Mouse (Mus musculus) embryo, embryonic 11.5 days (tissue): ENCODE measurements around the gene Chpf2.
A peak's percentile ranks its signal among the peaks of the same experiment; 100 is the strongest.

Experiments
- DNase-seq: peaks from one replicate; pipeline ENCODE4 v3.0.0-alpha.2; 2012; ENCODE audit warnings: low read depth, low spot score

Chpf2 gene

DNA sequence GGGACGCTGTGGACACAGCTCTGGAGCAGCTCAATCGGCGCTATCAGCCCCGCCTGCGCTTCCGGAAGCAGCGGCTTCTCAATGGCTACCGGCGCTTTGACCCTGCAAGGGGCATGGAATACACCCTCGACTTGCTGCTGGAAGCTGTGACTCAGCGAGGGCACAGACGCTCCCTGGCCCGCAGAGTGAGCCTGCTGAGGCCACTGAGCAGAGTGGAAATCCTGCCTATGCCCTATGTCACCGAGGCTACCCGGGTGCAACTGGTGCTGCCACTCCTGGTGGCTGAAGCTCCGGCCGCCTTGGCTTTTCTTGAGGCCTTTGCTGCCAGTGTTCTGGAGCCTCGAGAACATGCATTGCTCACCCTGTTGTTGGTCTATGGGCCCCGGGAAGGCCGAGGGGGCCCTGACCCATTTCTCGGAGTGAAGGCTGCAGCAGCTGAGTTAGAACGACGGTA lies 4.8 kb downstream of the Chpf2 start:
- no peak for DNase-seq

DNA sequence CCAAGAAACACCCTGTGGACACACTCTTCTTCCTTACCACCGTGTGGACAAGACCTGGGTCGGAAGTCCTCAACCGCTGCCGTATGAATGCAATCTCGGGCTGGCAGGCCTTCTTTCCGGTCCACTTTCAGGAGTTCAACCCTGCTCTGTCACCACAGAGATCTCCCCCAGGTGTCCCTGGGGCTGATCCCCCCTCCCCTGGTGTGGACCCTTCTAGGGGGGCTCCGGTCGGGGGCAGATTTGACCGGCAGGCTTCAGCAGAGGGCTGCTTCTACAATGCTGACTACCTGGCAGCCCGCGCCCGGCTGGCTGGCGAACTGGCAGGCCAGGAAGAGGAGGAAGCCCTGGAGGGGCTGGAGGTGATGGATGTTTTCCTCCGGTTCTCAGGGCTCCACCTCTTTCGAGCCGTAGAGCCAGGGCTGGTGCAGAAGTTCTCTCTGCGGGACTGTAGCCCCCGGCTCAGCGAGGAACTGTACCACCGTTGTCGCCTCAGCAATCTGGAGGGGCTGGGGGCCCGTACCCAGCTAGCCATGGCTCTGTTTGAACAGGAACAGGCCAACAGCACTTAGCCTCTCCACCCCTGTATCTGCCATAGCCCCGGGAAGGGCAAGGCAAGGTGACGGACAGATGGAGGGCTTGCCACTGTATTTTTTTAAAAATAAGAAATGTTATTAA lies 5.4 kb downstream of the Chpf2 start:
- no peak for DNase-seq

DNA sequence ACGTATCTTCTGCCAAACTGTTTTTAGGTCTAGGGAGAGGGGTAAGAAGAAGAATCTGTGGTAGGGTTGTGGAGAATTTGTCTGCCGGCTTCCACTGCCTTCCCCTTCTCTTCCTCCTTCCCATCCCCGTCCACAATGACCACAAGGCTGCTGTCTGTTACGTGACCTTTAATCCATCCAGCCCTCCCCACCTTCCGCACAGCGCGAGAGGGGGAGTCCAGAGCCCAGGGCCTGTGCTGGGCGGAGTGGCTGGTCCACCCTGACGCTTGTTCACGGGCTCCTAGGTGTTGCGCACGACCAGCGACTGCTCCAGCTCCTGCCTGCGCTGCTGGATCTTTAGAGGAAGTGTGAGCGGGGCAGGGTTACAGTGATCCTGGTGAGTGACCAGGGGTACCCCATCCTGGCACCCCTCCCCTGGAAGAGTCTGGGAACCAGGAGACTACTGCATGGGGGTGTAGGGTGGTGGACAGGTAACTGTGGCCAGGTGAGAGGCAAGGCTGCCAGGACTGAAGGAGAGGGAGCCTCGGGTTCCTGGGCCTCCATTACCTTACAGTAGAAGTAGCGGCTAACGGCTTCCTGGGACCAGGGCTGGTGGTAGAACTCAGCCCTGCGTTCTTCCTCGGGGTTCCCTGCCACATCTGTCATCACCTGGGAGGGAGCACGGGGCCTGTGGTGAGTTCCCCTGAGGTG lies 6.1 kb downstream of the Chpf2 start:
- DNase-seq: no peak

DNA sequence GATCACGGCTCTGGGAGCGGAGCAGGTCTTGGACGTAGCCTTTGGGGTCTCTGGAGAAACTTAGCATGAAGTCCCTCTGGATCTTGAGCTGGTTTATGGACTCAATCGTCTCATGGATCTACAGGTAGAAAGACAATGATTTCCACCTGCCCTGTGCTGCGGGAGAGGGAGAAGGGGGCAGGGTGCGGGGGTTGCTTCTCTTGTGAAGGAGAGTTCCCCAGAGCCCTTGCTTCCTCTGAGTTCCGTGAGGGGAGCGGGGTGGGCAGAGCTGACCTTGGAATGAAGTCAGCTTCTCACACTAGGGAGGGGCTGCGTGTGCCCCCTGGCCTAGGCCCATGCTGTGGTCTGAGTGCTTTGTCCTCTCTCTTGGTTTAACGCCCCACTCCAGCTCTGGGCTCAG lies 6.7 kb downstream of the Chpf2 start:
- no peak for DNase-seq

DNA sequence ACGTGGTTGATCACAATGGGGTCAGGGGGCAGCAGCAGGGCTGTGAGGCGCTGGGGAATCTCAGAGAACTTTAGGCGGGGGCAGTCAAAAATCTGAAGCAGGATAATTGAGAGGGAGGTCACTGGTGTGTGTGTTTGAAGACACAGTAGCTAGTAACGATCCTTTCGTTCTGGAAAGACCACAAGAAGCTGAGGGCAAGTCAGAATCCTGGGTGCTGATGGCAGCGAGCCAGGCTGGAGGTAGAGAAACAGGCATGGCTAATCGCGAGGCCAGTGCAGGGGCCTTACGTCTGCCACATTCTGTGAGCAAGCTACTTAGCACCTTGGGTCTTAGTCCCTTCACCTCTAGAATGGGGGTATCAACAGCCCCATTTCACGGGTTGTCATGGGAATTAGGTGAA lies 7.4 kb downstream of the Chpf2 start:
- DNase-seq: no peak

DNA sequence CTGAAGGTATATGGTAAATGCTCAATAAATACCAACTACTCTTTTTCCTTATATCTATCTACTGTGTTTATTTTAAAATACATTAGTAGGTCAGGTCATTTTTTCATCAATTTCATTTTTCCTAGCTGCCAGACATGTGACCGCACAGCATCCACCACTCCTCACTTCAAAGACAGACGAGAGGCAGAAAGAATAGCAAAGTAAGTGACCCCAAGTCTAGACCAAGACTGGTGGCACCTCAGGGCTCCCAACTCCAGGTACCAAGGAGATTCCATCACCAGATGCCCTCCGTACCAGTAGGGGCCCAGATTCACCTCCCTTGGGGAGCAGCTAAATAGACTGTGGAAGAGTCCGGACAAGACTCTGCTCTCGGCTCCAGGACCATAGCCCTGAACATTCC lies 7.8 kb downstream of the Chpf2 start:
- DNase-seq: no peak

DNA sequence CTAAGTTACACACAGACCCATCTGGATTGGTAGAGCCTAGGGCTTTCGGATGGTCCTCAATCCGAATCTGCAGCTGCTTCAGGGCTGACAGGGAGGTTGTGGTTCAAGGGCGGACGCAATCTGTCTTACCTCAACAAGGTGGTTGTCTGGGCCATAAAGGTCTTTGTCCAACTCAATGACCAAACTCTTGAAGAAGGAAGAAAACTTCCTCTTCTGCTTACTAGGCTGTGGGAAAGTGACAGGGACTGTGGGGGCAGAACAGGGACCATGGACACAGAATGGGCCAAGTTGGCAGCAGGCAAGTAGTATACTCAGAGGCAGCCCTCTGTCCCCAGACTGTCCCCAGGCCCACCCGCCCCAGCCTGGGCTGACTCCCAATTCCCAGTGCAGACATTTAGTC lies 8.7 kb downstream of the Chpf2 start:
- DNase-seq: no peak

DNA sequence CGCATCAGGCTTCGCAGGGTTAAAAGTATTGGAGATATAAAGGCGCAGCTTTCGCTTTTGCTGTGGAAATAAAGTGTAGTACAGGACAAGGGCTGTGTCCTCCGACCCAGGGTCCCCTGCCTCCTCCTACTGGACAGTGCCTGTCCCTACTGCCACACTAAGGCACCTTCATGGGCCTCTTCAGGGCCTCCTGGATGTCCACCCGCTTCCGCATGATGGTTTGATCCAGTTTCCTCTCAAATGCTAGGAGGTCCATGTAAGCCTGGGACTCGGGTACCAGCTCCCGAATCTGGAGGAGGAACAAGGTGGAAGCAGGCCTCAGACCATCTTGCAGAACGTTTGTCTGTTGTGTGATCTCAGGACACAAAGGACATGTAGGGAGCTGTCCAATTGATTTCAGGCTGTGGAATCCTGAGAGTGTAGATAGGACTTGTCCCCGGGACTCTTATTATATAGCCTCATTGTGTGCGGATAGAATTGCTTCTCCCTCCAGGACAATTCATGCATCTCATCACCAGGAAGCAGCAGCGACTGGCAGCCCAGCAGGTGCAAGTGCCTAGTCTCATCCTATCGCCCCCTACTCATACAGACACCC lies 9.3 kb downstream of the Chpf2 start:
- DNase-seq: no peak

DNA sequence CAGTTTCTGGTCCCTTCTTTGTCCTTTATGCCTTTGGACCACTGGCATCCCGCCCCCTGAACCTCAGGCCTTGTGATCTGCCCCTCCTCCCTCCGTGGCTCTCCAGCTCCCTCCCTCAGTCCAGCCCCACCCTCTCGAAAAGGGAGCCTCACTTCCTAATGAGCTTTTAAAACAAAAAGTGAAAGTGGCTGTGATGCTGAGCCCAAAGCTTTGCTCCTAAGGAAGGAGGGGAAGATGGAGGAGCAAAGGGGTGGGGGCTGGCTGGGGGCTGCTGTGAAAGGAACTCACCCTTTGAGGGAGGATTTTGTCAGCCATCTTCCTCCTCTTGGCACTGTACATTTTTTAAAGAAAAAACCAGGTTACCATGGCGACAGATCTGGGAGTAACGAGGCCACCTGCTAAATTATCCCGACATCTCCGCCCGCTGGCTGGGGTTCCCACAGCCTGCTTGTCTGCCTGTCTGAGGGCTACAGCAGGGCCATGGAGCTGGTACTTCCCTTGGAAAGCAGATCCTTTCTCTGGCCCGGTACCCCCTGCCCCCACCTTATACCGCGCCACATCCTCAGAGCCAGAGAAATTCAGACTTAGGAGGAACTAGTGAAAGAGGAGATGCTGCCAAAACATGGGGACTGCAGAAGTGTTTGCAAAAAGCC lies 10.1 kb downstream of the Chpf2 start:
- no peak for DNase-seq

DNA sequence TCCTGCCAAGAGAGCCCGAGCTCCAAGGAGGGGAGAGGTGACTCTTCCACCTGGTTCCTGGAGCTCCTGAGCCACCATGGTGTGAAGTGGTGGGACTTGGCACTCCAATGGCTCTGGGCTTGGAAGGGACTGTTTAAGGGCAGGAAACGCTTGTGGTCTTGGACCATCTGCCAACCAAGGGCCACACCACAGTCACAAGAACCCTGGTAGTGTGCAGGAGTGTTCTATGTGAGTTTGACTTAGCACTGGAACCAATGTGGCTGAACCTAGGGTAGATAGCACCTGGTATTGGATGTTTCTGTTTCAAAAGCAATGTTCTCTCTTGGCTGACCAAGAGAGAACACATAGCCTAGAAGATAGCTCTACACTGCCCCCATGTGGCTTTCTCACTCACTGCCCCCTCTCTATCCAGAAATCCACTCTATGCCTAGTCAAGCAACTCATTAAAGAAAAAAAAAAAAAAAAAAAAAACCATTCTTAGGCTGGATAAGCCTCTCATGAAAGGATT lies 10.7 kb downstream of the Chpf2 start:
- DNase-seq: peak; percentile 67

DNA sequence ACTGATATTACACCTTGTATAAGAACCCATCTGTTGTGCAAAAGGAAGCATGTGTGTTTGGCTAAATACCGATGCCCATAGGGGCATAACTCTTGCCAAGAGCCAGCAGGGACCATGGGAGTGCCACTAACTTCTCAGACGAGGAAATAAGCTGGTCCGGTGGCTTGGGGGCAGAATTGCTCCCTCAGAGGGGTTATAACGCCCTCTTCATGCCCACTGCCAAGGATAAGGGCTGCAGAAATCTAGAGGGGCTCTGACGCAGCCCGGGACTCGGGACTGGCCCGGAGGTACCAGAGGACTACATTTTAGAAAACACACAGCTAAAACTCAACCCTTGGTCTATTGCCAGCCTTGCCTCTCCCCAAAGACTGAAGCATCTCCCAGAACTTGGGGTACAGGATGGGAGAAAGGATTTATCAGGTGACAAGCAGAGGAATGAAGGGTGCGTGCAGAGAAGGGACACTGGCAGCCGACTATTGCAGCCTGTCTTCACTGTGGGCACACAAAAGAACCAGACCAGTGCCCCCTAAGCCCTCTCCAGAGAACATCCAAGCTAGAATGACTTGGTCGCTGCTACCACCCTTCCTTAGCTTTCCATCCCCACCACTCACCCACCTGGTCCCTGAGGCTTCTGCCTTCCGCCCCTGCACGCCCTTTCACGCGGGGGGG lies 11.5 kb downstream of the Chpf2 start:
- no peak for DNase-seq

DNA sequence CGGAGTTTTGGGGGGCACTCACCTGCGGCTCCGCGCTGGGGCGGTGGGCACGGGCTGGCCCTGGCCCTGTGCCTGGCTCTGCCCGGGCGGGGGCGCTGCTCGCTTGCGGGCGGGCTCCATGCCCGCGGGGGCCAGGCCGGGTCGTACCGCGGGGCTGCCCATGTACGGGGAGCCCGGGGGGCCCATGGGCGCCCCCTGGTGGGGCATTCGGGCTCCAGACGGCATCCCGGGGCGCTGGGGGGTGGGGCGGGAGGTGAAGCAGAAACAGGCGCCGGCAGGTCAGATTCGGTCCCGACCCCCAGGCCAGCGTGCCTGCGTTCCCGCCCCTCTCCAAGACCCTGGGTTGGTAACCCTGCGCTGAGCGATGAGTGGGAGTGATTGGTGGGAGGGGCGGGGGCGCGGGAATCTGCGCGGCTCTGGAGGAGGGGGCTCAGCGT lies 12.0 kb downstream of the Chpf2 start:
- DNase-seq: no peak

DNA sequence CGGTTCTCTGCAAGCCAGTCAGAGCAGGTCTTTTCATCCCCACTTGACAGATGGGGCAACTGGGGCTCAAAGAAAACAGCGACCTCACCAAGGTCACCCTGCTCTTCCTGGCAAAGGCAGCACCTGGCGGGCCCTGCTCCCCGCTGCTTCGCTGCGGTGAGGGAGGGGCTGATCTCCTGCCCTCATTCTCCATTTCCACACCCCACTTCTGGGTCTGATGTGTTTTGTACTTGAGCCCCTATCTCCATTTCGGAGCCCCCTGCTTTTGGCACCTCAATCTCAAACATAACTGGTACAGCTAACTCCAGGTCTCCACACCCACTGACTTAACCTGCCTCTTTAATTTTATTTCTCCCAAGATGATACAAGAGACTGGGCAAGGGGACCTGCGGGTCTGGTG lies 12.6 kb downstream of the Chpf2 start:
- no peak for DNase-seq

DNA sequence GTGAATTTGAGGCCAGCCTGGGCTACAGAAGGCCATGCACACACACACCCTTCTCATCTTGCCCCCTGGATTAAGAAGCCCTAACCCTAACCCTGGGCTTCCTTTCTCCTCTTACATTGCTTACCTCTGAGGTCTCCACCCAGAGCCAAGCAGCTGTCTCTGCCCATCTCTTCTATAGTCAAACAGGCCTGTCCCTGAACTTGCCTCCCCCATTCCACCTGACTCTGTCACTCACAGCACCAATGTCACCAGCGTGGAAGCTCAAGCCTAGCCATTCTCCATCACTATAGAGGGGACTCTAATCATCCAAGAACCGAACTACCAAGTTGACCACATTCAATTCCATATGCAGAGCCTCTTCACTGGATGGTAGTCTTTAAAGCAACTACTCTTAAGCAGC lies 13.7 kb downstream of the Chpf2 start:
- no peak for DNase-seq

DNA sequence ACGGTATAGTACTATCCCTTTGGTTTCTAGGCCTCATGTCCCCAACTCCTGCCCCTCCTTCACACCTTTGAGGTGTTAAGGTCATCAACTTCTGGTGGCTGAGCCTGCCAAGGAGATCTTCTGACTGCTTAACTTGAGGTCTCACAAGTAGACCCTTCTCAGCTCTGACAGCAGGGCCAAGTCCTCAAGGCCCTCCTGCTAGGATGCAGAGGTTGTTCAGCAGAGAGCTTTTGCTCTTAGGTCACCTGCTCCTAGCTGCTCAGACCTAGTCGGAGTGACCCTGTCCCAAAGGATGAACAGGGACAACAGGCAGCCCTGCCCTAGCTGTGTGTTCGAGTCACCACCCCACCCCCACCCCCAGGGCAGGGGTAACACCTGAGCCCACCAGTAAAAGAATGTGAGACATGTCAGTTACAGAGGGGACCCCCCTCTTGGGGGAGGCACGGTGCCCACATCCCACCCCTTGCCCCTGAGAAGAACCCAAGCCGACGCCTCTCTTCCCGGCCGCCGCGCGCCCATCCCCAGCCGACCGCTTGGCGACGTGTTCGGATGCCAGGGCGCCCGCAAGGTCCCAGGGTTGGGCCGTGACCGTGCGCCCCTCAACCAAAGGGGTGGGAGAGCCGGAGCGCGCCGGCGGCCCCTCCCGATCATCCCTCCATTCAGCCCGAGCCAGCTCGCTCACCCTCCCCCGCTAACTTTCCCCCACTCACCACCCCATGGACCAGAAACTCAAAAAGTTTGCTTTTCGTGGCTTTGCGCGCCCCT lies 14.7 kb downstream of the Chpf2 start:
- no peak for DNase-seq

DNA sequence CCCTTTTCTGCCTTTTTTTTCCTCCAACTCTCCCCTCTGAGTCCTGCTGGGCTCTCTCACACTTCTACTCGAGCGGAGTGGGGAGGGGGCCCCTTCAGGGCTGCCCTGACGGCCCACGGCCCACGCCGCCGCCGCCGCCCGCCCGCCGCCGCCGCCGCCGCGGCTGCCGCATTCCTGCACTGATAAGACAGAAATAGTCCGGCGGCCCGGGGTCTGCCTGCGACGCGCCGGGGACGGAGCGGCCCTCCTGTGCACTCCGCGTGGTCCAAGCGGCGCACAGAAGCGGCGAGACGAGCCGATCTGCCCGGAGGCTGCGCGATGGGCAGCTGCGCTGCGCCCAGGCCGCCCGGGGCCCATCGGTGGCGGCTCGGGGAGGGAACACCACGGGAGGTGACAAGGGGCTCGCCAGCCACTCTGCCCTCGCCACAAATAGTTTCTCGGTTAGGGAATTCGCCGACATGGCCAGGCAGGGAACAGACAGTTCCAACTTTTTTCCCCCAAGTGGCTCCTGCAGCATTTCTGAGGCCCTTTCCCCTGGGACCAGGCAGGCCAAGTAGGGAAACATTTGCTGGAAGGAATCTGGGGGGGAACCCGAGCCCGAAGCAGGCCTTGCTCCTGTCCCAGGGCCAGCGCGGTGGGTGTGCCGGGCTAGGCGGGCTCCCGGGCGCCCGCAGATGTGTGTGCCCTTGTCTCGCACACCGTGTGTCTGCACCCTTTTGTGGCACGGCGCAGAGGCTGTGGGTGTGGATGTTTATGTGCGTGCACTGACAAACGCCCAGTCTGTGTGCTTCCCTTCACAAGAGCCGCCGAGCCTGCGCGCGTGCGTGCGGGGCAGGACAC lies 15.6 kb downstream of the Chpf2 start:
- DNase-seq: peak; percentile 54

DNA sequence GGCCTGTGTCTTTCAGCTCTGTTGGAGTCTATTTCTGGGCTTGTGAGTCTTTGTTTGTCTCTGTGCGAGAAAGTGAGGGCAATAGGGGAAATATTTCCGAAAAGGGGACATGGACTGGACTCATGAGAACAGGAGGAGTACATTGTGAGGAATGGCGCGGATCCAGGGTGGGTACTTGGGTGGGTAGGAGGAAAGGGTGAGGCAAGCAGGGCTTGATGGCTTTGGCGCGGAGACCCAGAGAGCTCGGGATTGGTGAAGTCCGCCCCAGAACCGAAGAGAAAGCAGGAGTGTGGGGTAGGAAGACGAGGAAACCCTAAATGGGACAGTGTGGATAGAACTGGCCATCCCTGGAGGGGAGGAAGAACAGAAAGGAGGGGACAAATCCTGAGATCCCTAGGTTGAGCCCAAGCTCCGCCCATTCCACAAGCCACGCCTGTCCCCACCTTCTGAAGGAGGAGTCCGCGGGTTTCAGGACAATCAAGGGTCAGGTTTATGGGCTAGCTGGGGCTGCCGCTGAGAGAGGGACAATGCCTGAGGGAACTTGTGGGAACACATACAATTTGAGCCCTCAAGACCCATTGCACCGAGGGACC lies 16.3 kb downstream of the Chpf2 start:
- DNase-seq: peak; percentile 73

DNA sequence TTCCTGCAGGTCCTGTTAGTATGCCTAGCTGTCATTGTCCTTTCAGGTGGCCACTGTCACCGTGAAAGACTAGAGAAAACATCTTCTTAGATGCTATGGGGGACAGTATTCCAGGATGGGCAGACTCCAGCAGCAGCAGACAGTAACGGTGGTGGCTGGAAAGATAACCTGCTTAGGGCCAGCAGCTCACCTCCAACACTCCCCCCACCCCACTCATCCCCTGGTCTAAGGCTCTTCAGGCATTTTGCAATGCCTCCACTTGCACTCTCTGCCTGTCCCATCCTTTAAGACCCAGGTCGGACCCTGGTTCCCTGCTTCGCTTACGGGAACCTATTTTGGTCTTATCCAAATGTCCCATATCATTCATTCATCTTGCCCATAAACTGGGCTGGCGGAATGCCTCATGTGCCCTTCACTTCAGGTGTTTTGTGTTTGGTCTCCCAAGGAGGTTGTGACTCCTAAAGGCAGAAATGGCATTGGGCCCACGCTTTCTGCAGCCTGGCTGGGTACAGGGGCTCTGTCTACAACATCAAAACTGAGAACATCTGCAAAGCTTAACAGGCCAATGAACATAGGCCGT lies 17.0 kb downstream of the Chpf2 start:
- DNase-seq: no peak

DNA sequence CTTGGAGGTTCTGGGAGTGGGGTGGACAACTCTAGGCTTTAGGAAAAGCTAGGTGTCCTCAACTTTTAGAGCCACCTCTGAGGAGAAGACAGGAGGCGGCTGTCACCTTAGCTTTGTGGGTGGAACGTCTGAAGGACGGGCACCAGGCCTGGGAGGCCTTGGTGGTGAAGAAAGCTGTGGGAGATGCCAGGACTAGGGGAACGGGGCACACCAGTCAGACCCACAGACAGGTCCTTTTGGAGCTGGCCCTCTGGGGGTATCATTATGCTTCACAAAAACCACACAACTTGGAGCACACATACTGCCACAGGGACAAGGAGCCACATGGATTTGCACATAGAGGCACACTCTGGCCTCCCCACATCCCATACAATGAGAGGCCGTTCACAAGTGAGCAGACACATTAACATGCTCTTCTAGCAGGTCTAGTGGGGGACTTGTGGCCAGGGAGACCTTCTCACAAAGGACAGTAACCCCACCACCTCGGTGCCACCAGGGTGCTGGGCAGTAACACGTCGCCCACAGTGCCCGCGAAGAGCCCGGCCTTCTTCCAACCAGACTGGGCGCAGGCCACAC lies 17.6 kb downstream of the Chpf2 start:
- no peak for DNase-seq
